Mouse (Mus musculus) activated CD4-positive, CD25-positive, alpha-beta regulatory T cell, adult 4 months (primary cell): ENCODE measurements around the gene Trio. TPM values are rescaled to one million over a fixed set of nuclear protein-coding genes. Genes with fewer than 3 reads are reported as not detected.
A peak's percentile ranks its signal among the peaks of the same experiment; 100 is the strongest.

Source experiments
- ATAC-seq: one replicate; pipeline ENCODE4 v1.8.0; 2017
- polyA plus RNA-seq, 2 experiments: library from polyadenylated mRNA; unstranded; fragments of 100-300 nt; shearing (Covaris generic); gene quantifications; one replicate each; pipeline ENCODE4 v1.2.1; 2017

Trio gene
- polyA plus RNA-seq, 2 experiments from 2014 or later: 7.8 to 8.1 TPM

DNA sequence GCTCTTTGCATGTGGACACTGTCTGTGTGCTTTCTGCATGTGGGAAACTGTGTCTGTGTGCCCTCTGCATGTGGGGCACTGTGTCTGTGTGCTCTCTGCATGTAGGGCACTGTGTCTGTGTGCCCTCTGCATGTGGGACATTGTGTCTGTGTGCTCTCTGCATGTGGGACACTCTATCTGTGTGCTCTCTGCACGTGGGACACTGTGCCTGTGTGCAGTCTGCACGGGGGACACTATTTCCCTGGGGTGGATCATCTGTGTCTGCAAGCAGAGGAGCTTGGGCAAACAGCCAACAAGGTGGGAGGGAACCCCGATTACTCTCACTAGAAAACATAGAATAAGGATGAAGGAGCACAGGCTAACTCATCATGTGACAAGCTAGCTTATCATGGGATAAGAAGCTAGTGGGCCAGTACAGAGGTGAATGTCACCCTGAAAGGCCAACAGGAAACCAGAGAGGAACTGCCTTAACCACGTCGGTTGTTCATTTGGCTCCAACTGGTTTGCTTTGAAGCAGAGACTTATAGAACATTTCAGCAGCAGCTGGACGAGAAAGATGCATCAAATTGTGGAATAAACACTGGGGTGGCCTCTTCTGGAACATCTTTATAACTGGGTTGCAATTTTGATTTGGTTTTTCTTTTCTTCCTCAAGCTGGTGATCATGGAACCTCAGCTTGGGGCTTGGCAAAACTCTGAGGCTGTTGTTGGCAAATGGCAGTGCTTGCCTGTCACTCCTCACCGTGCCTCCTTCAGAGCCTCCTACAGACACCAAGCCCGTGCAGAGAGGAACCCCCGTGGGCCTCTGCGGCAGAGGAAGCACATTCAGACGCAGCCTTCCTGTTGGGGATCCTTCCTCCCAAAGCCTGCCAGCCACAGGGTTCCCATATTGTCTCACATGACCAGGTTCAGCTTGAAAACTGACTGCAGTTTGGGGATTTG lies 323.3 kb downstream of the Trio start:
- ATAC-seq: peak; percentile 81

DNA sequence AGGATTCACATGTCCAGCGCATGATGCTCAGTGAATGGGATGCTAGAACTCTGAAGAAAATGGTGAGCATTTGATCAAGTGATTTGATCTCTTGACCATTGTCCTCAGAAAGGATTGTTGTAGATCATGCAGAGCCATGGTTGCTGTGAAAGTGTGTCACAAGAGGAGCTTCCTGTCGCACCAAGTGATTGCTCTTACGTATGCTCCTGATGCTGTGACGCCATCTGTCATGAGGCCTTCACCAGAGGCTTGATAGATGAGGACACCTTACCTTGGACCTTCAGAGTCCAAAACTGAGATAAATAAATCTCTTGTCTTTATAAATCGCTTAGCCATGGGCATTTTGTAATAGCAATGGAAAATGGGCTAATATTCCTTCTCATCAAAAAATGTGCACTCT lies 328.0 kb downstream of the Trio start:
- ATAC-seq: no peak

DNA sequence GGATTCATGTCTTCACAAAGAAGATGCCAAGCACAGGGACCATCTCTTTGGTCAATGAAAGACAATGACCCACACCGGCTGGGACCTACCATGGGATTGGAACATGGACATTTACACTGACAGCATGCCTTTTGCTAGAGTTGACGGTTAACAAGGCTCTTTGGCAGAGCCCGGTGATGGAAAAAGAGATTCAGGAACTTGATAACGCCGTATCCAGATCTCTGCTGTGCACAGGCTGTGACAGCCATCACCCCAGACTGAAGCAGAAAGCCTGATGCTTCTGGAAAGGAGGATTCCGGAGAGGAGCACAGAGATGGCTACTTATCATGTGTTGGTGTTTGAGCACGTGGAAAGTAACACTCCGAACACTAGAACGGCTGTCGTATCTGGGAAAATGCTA lies 332.4 kb downstream of the Trio start:
- ATAC-seq: no peak

DNA sequence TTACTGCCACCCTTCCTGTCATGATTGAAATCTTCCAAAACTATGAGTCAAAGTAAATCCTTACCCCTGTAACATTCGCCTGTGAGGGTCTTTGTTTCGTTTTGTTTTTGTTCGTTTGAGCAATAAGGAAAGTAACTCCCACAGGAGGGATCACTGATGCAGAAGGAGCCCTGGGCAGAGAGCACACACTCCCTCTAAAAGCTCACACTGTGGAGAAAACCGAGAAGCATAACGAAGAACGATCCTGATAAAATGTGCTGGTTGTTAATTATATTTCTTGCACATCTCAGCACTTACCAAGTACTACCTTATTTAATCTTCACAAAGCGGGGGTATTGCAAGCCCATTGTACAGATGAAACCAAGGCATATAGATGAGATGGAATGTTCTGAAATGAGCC lies 333.5 kb downstream of the Trio start:
- ATAC-seq: no peak

GRCm38 (mm10) chr15:27691213-27691612 lies 334.4 kb downstream of the Trio start:
- no peak for ATAC-seq

DNA sequence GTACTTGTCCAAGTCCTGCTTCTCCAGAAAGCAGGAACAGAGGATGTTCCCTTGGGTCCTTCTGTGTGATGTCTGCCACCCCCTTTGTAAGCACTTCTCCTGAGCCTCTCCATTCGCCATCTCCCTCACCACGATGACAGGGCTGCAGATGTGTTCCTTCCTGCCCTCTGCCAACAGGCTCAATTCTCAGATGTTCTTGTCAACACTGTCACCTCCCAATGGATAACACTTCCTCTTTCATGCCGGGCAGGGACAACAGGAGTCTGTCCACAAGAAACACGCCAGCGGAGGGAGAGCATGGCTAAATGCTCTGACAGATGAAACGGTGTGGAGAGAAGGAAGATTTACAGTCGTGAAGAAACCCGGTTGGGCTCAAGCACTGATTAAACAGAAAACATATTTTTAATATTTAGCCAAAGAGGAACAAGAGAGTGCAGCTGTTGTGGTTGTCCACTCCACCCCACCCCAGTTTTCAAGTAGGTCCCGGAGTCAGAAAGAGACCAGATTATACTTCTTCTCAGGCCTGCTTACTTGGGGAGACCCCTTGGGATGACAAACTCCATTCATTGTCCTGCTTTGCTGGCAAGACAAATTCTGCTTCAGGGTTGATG lies 337.5 kb downstream of the Trio start:
- ATAC-seq: no peak

GRCm38 (mm10) chr15:27684813-27685212 lies 340.8 kb downstream of the Trio start:
- no peak for ATAC-seq

DNA sequence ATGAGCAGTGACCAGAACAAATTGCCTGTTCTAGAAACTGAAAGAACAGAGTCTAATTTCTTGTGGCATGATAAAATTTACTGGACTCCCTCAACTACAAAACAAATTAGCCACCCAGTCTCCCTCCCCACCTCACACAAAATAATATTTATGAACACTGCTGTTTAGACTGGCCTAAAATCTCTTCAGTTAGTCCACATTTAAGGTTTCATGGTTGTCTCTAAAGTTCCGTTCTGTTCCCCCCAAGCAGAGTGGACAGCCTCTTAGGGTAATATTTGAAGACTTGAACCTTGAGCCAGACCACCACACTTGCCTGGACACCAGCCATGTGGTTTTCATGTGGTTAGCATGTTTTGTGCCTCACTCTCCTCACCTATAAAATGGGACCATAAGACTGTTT lies 342.4 kb downstream of the Trio start:
- no peak for ATAC-seq

GRCm38 (mm10) chr15:27682619-27683018 lies 343.0 kb downstream of the Trio start:
- ATAC-seq: no peak

DNA sequence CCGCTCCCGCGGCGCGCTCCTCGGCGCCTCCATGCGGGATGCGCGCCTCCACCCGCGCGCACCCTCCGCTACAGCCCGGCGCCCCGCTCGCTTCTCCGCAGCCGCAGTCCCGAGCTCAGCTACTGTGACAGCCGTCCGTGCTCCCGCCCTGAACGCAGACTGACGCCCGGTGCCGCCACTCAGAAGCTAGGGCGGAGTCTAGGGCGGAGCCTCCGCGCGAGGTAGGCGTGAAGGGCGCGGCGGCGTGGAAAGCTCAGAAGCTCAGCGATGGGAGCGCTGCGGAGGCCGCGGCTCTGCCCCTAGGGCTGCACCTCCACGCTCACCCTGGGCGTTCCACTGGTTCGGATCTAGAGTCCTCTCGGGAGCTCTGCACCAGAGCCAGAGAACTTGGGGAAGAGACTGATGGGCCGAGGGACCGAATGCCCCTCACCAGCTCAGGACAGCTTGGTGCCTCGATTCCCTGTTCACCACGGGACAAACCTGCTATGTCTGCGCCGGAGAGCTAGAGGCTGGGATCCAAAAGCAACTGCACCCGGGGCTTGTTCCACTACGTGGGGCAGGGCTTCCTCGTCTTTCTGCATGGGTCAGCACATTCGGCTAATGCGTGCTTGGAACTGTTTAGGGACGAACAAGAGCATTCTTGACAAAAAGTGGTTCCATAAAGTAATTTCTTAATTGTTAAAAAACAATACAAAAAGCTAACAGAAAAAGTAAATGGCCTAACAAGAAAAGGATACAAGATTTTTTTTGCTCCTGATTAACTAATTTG lies 344.0 kb downstream of the Trio start, which contains the start of gene Otulinl:
TSS of gene Otulinl (minus strand) at position 161 of the 769 bp plus-strand sequence.
- ATAC-seq: peak; percentile 96

DNA sequence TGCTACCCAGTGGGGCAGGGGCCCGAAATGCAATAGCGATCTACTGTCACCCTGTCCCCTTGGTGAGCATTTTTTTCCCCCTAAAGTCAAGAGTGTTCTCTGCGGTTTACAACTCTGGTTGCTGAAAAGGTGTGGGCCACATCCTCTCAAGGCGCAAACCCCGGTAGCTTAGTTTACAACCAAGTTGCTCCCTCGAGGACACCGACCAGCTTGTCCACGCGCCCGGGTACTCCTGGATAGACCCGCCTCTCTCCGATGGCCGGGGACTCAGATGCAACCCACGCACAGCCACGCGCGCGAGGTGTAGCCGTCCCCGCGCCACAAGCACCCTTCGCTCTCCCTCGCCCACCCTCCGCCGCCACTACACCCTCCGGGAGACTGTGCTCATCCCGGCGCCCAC lies 344.7 kb downstream of the Trio start:
- peak; percentile 64 for ATAC-seq

Other genes with a start within 250 kb of the Trio start
- under 1 TPM in 1 of 2 experiments, not detected in 1; 0.03 TPM for gene Dnah5, start 177.9 kb upstream of the Trio start, polyA plus RNA-seq